Mouse (Mus musculus): ENCODE data around the gene Pcdh9. TPM values are rescaled to one million over a fixed set of nuclear protein-coding genes. Genes with fewer than 3 reads are reported as not detected.

Pcdh9 gene
- total and polyA plus RNA-seq, 2 experiments: 0.01 to 0.37 TPM

GRCm38 (mm10) chr14:93675273-93676068 is 215.0 kb downstream of the Pcdh9 start:
- TF ChIP-seq CTCF (IDR thresholded peaks at IDR 0.05; ENCODE audit: low read depth, low read length) (no peak), POLR2A (IDR thresholded peaks at IDR 0.05; ENCODE audit: extremely low read depth, insufficient read depth, low read length) (no peak)
- 72% methylated on average over 5 of the region's 5 CpGs for WGBS
- no peaks in the 10 kb centered on the region for H3K79me2 ChIP-seq (ENCODE audit: control insufficient read depth, insufficient read depth, low read length)
- no peak overlapping the region for H3K4me3 ChIP-seq (ENCODE audit: insufficient read depth, low read depth, low read length)
- DNase-seq (ENCODE audit: extremely low read depth, low read depth, low spot score): no peak
- no peaks in the 10 kb centered on the region for H3K27me3 ChIP-seq (ENCODE audit: control insufficient read depth, insufficient read depth, low read length)
- no peak overlapping the region for H3K27ac ChIP-seq (replicated peaks; ENCODE audit: insufficient read depth, low read depth, low read length)
- no peak overlapping the region for H3K9ac ChIP-seq (ENCODE audit: low read depth, low read length)
- no peaks in the 10 kb centered on the region for H3K4me1 ChIP-seq (ENCODE audit: control insufficient read depth, insufficient read depth, low read length)
- no peaks in the 10 kb centered on the region for H3K36me3 ChIP-seq (ENCODE audit: control insufficient read depth, insufficient read depth, low read length)

GRCm38 (mm10) chr14:93653986-93654757 is 236.3 kb downstream of the Pcdh9 start:
- TF ChIP-seq POLR2A (IDR thresholded peaks at IDR 0.05; ENCODE audit: extremely low read depth, insufficient read depth, low read length) (no peak), CTCF (IDR thresholded peaks at IDR 0.05; ENCODE audit: low read depth, low read length) (no peak)
- Histone ChIP-seq H3K27ac (replicated peaks; ENCODE audit: insufficient read depth, low read depth, low read length) (no peak overlapping the region), H3K36me3 (ENCODE audit: control insufficient read depth, insufficient read depth, low read length) (no peaks in the 10 kb centered on the region), H3K27me3 (ENCODE audit: control insufficient read depth, insufficient read depth, low read length) (no peaks in the 10 kb centered on the region), H3K4me1 (ENCODE audit: control insufficient read depth, insufficient read depth, low read length) (peaks cover 3% of the 10 kb centered on the region; the same call in 1 of the 2 replicates), H3K79me2 (ENCODE audit: control insufficient read depth, insufficient read depth, low read length) (no peaks in the 10 kb centered on the region), H3K9ac (ENCODE audit: low read depth, low read length) (no peak overlapping the region), H3K4me3 (ENCODE audit: insufficient read depth, low read depth, low read length) (no peak overlapping the region)
- DNase-seq (ENCODE audit: extremely low read depth, low read depth, low spot score): peak; percentile 72
- WGBS: 45% methylated on average over 9 of the region's 9 CpGs

GRCm38 (mm10) chr14:93627241-93627640 is 263.2 kb downstream of the Pcdh9 start:
- WGBS: 72% methylated on average over 2 of the region's 2 CpGs
- no peaks in the 10 kb centered on the region for H3K27me3 ChIP-seq (ENCODE audit: control insufficient read depth, insufficient read depth, low read length)
- H3K27ac ChIP-seq (replicated peaks; ENCODE audit: insufficient read depth, low read depth, low read length): no peak overlapping the region
- H3K4me3 ChIP-seq (ENCODE audit: insufficient read depth, low read depth, low read length): no peak overlapping the region
- H3K4me1 ChIP-seq (ENCODE audit: control insufficient read depth, insufficient read depth, low read length): no peaks in the 10 kb centered on the region
- no peaks in the 10 kb centered on the region for H3K79me2 ChIP-seq (ENCODE audit: control insufficient read depth, insufficient read depth, low read length)
- H3K9ac ChIP-seq (ENCODE audit: low read depth, low read length): no peak overlapping the region
- TF ChIP-seq POLR2A (IDR thresholded peaks at IDR 0.05; ENCODE audit: extremely low read depth, insufficient read depth, low read length) (no peak), CTCF (IDR thresholded peaks at IDR 0.05; ENCODE audit: low read depth, low read length) (no peak)
- no peaks in the 10 kb centered on the region for H3K36me3 ChIP-seq (ENCODE audit: control insufficient read depth, insufficient read depth, low read length)
- DNase-seq (ENCODE audit: extremely low read depth, low read depth, low spot score): no peak

- no peak for DNase-seq (ENCODE audit: extremely low read depth, low read depth, low spot score)
- WGBS: 57% methylated on average over 1 of the region's 1 CpGs
- no peaks in the 10 kb centered on the region for H3K27me3 ChIP-seq (ENCODE audit: control insufficient read depth, insufficient read depth, low read length)
Measured at GRCm38 (mm10) chr14:93624144-93624543, 266.3 kb downstream of the Pcdh9 start.

GRCm38 (mm10) chr14:93621211-93621610 is 269.3 kb downstream of the Pcdh9 start:
- H3K4me1 ChIP-seq (ENCODE audit: control insufficient read depth, insufficient read depth, low read length): no peaks in the 10 kb centered on the region
- TF ChIP-seq POLR2A (IDR thresholded peaks at IDR 0.05; ENCODE audit: extremely low read depth, insufficient read depth, low read length) (no peak), CTCF (IDR thresholded peaks at IDR 0.05; ENCODE audit: low read depth, low read length) (no peak)

More at GRCm38 (mm10) chr14:93624144-93624543, 266.3 kb downstream of the Pcdh9 start:
- no peak overlapping the region for H3K27ac ChIP-seq (replicated peaks; ENCODE audit: insufficient read depth, low read depth, low read length)
- H3K9ac ChIP-seq (ENCODE audit: low read depth, low read length): no peak overlapping the region
- TF ChIP-seq POLR2A (IDR thresholded peaks at IDR 0.05; ENCODE audit: extremely low read depth, insufficient read depth, low read length) (no peak), CTCF (IDR thresholded peaks at IDR 0.05; ENCODE audit: low read depth, low read length) (no peak)
- H3K4me1 ChIP-seq (ENCODE audit: control insufficient read depth, insufficient read depth, low read length): no peaks in the 10 kb centered on the region
- no peaks in the 10 kb centered on the region for H3K36me3 ChIP-seq (ENCODE audit: control insufficient read depth, insufficient read depth, low read length)
- H3K4me3 ChIP-seq (ENCODE audit: insufficient read depth, low read depth, low read length): no peak overlapping the region
- no peaks in the 10 kb centered on the region for H3K79me2 ChIP-seq (ENCODE audit: control insufficient read depth, insufficient read depth, low read length)

More at GRCm38 (mm10) chr14:93621211-93621610, 269.3 kb downstream of the Pcdh9 start:
- Histone ChIP-seq H3K79me2 (ENCODE audit: control insufficient read depth, insufficient read depth, low read length) (no peaks in the 10 kb centered on the region), H3K9ac (ENCODE audit: low read depth, low read length) (no peak overlapping the region), H3K4me3 (ENCODE audit: insufficient read depth, low read depth, low read length) (no peak overlapping the region), H3K27ac (replicated peaks; ENCODE audit: insufficient read depth, low read depth, low read length) (no peak overlapping the region), H3K27me3 (ENCODE audit: control insufficient read depth, insufficient read depth, low read length) (no peaks in the 10 kb centered on the region), H3K36me3 (ENCODE audit: control insufficient read depth, insufficient read depth, low read length) (no peaks in the 10 kb centered on the region)
- DNase-seq (ENCODE audit: extremely low read depth, low read depth, low spot score): no peak
- WGBS: 78% methylated on average over 9 of the region's 9 CpGs

Measured in liver, adult 2 months (tissue).